Mouse (Mus musculus): Measurements from ENCODE around the gene Rnf26.

Rnf26 gene

DNA sequence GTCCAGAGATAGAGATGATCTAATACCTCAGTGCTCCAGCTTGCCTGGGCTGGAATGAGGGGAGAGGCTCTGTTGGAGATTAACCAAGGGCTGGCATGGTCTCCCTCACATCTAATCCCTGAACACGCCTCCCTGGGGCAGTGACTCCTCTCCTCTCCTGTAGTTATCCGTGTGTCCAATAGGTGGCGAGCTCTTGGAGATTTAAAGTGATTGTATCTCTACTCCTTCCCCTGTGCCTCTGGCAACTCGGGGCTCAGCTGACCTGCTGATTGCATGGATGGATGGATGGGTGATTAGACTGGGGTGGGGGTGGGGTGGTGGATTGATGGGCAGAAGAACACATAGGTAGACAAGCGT lies 36.6 kb downstream of the Rnf26 start:
- TF ChIP-seq GATA4 (IDR thresholded peaks at IDR 0.05; ENCODE audit: insufficient replicate concordance, low read length) = no peak

DNA sequence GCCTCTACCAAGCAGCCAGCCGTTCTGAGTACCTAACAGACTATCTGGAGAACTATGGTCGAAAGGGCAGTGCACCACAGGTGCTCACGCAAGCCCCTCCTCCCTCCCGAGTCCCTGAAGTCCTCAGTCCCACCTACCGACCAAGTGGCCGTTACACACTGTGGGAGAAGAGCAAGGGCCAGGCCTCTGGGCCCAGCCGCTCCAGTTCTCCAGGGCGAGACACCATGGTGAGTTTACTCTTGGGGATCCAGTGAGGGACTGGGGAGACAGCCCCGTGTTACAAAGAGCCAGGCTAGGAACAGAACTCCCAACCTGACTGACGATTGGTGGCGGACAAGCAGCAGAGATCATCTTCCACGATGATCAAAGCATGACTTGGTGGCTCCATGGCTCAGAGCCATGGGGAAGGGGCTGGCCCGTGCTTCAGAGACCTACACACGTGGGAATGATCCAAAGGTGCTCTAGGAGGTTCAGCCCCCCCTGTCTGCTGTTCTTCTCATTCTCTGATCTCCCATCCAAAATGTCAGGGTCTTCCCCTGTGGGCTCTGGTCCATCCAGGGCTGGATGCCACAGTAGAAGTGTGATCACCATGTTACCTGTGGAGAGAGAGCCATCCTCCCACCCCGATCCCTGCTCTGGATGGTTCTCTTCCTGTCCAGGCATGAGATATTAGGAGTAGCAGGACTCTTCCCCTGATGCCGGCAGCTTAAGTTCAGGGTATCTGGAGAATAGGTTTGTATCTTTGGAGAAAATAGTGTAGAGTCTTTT lies 37.1 kb downstream of the Rnf26 start:
- TF ChIP-seq GATA4 (IDR thresholded peaks at IDR 0.05; ENCODE audit: insufficient replicate concordance, low read length) = no peak

DNA sequence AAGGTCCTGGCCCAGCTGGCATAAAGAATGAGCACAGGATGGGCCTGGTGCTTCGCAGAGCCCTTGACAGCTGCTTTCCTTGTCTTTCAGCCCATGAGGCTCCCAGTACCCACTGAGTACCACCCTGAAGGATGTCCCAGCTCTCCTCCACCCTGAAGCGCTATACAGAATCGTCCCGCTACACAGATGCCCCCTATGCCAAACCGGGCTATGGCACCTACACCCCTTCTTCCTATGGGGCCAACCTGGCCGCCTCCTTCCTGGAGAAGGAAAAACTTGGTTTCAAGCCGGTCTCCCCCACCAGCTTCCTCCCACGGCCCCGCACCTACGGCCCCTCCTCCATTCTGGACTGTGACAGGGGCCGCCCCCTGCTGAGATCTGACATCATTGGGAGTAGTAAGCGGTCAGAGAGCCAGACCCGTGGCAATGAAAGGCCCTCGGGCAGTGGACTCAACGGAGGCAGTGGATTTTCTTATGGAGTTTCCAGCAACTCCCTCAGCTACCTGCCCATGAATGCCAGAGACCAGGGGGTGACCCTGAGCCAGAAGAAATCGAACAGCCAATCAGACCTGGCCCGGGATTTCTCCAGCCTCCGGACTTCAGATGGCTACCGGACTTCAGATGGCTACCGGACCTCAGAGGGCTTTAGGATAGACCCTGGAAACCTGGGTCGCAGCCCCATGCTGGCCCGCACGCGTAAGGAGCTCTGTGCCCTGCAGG lies 37.9 kb downstream of the Rnf26 start:
- TF ChIP-seq GATA4 (IDR thresholded peaks at IDR 0.05; ENCODE audit: insufficient replicate concordance, low read length) = no peak

DNA sequence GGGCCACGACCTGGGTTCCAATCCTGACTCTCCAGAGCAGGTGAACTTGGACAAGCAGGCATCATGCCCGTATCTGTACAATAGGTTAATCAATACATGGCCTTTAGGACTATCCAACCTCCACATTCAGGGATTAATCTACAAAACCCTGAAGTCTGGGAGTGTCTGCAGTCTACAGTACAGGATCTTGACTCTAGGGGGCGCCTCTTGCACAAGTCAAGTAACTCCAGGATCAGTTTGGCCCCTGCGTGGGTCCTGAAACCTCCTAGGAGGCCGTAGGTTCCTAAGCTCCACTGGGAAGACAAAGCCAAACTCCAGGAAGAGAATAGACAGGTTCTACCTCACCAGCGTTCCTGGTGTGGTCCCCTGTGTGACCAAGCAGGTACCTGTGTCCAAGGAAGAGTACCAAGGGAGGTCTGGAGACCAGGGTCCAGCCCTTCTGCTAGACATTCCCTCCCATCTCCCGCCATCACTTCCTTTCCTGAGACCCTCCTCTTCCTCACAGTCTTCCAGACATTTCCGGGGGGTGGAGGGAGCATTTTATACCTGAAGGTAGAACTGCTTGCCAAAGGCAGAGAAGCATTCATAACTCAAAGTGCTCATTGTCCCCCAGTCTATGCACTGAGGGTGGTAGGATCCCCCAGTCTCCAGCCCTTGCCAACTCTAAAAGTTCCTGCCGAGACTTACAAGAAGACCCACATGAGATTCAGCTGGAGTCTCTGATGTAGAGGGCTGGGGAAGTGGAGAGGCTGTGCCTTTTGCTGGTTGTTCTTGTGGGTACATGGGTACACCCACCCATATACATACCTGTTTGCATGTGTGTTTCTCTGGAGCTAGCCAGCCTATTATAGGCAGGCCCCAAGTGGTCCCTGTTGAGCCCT lies 38.7 kb downstream of the Rnf26 start:
- TF ChIP-seq GATA4 (IDR thresholded peaks at IDR 0.05; ENCODE audit: insufficient replicate concordance, low read length) = no peak

DNA sequence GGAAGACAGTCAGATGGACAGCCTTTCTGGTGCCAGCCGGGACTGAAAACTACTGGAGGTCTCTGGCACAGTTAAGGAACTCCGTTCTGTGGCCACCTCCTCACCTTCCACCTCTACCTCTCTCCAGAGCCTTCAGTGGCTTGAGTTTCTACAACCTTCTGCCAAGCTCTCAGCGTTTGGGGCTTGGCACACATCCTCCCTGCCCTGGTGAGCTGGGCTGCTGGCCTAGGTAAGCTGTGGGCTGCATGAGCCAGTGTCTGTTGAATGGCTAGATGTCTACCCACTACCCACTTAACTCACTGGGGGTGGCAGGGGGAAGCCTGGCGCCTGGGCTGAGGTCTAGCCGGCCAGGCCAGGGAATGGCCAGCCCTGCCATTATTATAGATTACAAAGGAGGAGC lies 40.2 kb downstream of the Rnf26 start:
- no peak for TF ChIP-seq GATA4 (IDR thresholded peaks at IDR 0.05; ENCODE audit: insufficient replicate concordance, low read length)

DNA sequence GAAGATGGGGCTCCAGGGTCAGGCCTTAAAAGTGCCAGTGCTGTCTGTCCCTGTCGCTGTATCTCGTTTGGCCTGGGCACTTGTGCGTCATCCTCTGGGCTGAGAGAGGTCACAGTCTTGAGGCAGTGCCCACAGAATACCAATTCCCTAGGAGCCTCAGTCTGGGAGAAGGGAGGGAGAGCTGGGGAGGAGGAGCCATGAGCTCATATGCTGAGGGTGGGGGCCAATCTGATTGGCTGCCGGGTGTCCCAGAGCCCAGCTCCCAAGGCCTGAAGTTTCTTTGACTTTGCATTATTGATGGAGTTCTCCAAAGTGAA lies 40.8 kb downstream of the Rnf26 start:
- no peak for TF ChIP-seq GATA4 (IDR thresholded peaks at IDR 0.05; ENCODE audit: insufficient replicate concordance, low read length)

DNA sequence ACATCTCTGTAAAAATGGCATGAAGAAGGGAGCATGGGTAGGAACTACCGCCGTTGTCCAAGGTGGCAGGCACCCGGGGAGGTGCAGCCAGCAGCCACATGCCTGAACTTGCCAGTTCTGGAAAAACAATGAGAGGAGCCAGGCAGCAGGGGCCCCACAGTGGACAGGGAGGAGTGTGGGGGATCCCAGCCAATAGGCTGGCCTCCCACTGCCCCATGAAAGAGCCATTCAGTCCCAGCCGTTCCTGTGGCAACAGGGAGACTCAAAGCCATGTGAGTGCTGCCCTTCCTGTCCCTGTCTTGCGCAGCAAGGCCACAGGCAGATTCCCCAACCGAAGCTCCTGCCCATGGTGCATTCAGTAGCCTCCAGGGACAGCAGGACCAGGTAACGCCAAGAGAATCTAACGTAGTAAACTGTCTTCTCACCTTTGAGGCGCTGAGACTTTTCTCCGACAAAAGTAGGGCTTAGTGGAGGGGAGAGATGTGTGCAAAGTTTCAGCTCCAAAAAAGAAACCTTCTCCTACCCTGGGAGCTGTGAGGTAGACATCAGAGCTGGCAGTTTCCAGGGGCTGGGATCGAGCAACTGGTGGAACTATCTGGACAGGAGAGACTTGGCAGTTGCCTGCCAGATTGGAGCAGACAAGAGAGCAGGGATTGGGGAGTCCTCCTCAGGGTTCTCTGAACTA lies 41.3 kb downstream of the Rnf26 start:
- no peak for TF ChIP-seq GATA4 (IDR thresholded peaks at IDR 0.05; ENCODE audit: insufficient replicate concordance, low read length)

DNA sequence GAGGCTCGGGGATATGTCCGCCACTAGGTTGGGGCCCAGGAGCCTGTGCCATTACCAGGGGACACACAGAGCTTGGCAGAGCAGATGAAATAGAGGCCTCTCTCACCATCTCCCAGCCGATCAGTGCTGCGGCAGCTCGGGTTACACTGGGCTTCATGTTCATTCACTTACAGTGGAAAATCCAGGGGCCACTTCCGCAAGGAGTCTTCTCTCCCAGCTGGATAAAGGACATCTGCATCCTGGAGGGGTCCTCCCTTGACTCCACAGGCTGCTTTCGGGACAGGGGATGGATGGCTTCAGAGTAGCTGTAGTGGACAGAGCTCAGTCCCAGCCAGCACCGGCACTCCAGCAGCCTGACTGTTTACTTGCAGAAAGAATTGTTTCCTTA lies 42.5 kb downstream of the Rnf26 start:
- no peak for TF ChIP-seq GATA4 (IDR thresholded peaks at IDR 0.05; ENCODE audit: insufficient replicate concordance, low read length)

DNA sequence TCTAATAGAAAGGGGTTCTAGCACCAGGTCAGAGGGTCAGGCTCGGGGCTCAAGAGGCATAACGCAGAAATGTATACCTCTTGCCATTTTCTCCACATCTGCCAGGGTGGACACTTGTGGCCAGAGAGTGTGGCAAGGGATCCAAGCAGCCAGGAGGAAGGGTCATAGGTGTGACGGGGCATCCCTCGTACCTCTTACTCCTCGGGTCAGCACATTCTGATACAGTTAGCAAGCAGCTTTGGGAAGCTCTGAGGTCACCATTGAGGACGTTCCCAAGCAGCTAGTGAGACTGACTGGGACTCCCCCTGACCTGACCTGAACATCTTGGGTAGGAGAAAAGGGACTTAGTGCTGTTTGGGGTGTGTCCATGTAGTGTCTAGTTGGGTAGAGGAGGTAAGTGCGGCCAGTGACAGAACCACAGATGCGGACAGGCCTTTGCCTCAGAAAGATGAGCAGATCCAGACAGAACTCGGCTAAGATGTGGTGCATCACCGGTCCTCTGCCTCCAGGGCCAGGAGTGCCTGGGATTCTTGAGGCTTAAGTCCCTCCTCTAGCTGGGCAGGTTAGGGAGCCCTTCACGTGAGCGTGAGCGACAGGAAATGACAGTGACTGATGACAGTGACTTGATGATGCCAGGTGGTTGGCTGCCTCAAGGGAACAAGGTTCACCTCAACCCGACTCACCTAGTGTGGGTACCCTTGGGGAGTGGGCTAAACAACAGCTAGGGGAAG lies 43.0 kb downstream of the Rnf26 start:
- TF ChIP-seq GATA4 (IDR thresholded peaks at IDR 0.05; ENCODE audit: insufficient replicate concordance, low read length) = no peak

DNA sequence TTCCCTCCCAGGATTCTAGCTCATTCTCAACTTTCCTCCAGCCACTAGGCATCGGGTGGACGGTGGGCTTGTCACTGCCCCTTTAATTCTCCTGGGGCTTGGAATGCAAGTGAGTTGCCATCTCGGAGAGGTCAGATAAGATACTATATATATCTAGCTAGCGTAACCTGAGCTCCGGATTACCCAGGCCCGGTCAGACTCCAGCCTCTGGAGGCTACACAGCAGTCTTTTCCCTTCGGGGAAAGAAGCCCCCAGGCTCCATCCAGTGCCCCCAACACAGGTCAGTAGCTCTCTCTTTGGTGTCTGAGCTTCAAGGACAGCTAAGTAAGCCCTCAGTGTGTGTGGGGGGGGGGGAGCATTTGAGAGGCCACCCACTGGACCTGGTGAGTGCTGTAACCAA lies 44.1 kb downstream of the Rnf26 start:
- TF ChIP-seq GATA4 (IDR thresholded peaks at IDR 0.05; ENCODE audit: insufficient replicate concordance, low read length) = no peak

DNA sequence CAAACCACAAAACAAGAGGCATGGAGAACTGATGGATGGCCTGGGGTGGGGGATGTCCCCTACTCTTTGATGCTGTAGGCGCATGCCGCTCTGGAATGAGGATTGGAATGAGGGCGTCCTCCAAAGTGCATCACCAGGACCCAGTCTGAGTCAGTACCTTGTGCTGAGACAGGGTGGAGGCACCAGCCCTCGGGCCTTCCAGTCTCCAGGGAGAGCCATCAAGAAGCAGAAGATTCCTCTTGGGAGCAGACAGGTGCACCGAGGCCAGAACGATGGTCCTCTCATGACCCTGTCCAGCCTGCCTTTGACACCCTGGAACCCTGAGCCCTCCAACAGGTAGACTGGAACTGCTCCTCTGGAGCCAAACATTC lies 45.4 kb downstream of the Rnf26 start:
- no peak for TF ChIP-seq GATA4 (IDR thresholded peaks at IDR 0.05; ENCODE audit: insufficient replicate concordance, low read length)

DNA sequence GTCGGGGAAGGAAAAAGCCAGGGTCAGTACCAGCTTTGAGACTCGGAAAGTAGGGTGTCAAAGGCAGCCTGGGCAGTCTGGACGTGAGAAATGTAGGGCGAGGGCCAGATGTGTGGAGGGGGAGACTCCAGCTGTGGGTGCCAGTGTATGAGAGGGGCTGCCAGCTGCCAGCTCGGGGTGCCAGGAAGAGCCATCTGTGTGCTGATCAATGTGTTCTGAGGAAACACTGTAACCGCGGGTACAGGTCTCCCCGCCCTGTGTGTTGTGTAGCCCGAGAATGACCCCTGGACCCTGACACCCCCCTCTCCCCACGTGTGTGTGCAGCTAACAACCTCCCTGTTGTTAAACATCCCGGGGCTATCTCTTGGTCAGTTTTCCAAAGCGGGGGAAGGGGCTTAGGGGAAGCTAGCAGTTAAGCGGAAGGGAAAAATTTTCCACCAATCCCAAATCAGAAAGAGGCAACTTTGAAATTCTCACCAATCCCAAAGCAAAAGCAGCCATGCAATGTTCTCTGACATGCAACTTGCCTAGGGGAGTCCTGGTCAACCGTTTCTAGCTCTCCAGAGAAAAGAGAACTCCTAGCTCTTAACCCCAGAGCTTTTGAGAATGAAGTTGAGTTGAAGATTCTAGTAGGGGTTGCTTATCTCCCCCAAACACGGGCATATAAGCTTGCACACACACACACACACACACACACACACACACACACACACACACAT lies 45.9 kb downstream of the Rnf26 start:
- no peak for TF ChIP-seq GATA4 (IDR thresholded peaks at IDR 0.05; ENCODE audit: insufficient replicate concordance, low read length)

DNA sequence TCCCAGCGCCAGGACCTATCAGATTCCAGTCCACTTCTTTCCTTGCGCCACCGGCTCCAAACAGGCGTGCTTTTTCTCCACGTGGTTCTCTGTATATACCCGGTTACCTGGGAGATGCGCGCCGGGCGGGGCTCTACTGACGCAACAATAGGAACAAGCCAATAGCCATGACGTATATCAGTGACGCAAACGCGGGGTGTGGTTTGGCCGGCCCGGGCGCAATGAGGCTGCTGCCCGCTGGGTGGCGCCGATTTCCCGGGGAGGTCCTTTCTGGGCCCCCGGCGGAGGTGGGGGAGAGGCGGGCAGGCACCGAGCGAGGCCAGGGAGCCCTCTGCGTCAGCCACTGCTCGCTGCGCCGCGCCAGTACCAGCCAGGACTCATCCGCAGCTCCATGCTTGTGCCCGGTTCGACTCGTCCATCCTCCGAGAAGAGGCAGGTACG lies 46.5 kb downstream of the Rnf26 start, which contains the start of gene Usp2:
Gene Usp2 (plus strand): TSS at position 237 of the 441 bp plus-strand sequence.
- TF ChIP-seq GATA4 (IDR thresholded peaks at IDR 0.05; ENCODE audit: insufficient replicate concordance, low read length) = no peak; the same call in 1 of the 2 replicates

DNA sequence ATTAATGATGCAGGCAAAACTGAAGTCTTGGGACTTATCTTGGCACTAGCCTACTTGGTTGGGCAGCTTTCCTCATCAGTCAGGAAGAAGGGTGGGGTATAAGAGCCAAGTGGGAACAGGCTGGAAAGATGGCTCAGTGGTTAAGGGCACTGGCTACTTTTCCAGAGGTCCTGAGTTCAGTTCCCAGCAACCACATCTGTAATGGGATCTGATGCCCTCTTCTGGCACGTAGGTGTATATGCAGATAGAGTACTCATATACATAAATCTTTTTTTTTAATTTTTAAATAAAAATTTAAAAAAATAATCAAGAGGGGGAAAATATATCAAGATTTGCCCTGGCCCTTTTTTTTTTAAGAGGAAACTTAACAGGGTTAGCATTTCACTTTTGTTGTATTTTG lies 48.1 kb downstream of the Rnf26 start:
- TF ChIP-seq GATA4 (IDR thresholded peaks at IDR 0.05; ENCODE audit: insufficient replicate concordance, low read length) = no peak

Data from liver, adult (tissue).